Mouse (Mus musculus) kidney, adult 2 months (tissue): Measurements from ENCODE around the gene Plbd2. TPM values are rescaled to one million over a fixed set of nuclear protein-coding genes. Genes with fewer than 3 reads are reported as not detected.
A peak's percentile ranks its signal among the peaks of the same experiment; 100 is the strongest.

Source experiments
- DNase-seq: peaks from one replicate; pipeline ENCODE4 v3.0.0; 2021
- H3K27ac ChIP-seq: fragments of 200-500 bp; 2 replicates; pipeline ENCODE4 v1.5.1; 2012; ENCODE audit warnings: low read depth, low read length, control low read depth, inconsistent platforms; ENCODE audit not compliant: insufficient read depth
- H3K27me3 ChIP-seq: fragments of 200-500 bp; replicated peaks from 2 replicates; pipeline ENCODE4 v1.6.1; 2012; ENCODE audit warnings: mild to moderate bottlenecking, moderate library complexity, low read length, inconsistent platforms; ENCODE audit not compliant: control insufficient read depth, insufficient read depth
- H3K36me3 ChIP-seq: fragments of 200-500 bp; 2 replicates; pipeline ENCODE4 v1.6.1; 2012; ENCODE audit warnings: mild to moderate bottlenecking, moderate library complexity, low read length, inconsistent platforms; ENCODE audit not compliant: control insufficient read depth, insufficient read depth
- H3K4me1 ChIP-seq: fragments of 200-500 bp; 2 replicates; pipeline ENCODE4 v1.6.1; 2011; ENCODE audit warnings: low read length; ENCODE audit not compliant: control insufficient read depth, insufficient read depth
- H3K4me3 ChIP-seq: fragments of 200-500 bp; 2 replicates; pipeline ENCODE4 v1.5.1; 2011; ENCODE audit warnings: mild to moderate bottlenecking, low read depth, low read length, control low read depth; ENCODE audit not compliant: insufficient read depth
- CTCF ChIP-seq: fragments of 200-500 bp; conservative IDR thresholded peaks from 2 replicates; pipeline ENCODE4 v1.5.1; 2011; ENCODE audit warnings: low read depth, mild to moderate bottlenecking, control low read depth, low read length, moderate library complexity, mixed read lengths; ENCODE audit not compliant: insufficient read depth, insufficient read length
- POLR2A ChIP-seq: fragments of 200-500 bp; IDR thresholded peaks from one replicate; pipeline ENCODE4 v1.6.1; 2011; ENCODE audit warnings: low read depth, low read length, control low read depth
- WGBS: fragments of 180-500 bp; shearing (Covaris S2); methylation state at CpG from one replicate; pipeline ENCODE4 v1.1.7; 2018; 5-methylcytosine and 5-hydroxymethylcytosine counted together
- polyA plus RNA-seq: library from polyadenylated mRNA; depleted of rRNA; stranded (reverse); fragments of >200 nt; gene quantifications from 2 replicates; pipeline ENCODE4 v1.2.3, GENCODE M21; 2012

Gene Plbd2
- polyA plus RNA-seq, 1 experiment = 49.3 TPM

GRCm38 (mm10) chr5:120465860-120466259, 37.6 kb downstream of the Plbd2 start:
- DNase-seq = no peak

DNA sequence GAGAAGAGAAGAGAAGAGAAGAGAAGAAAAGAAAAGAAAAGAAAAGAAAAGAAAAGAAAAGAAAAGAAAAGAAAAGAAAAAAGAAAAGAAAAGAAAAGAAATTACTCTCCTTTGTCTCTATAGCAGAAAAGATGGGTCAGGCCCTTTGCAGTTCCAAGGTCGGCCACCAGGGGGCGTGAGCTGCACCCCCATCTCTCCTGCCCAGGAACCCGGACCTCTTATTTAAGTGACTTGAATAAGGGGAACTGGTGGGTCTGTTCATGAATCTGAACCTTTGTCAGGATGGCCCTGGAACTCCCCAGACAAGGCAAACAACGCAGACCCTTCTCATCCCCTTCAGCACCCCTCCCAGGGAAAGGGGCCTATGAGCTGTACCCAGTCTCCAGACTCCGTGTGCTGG, 38.4 kb downstream of the Plbd2 start:
- DNase-seq = peak; percentile 43

More at GRCm38 (mm10) chr5:120465860-120466259, 37.6 kb downstream of the Plbd2 start:
- Histone ChIP-seq H3K27me3 (no peaks in the 10 kb centered on the region; the same call in 1 of the 2 replicates), H3K4me1 (peaks cover 4% of the 10 kb centered on the region; the same call in 1 of the 2 replicates), H3K36me3 (no peaks in the 10 kb centered on the region), H3K4me3 (no peak overlapping the region), H3K27ac (no peak overlapping the region)
- no peak for TF ChIP-seq POLR2A
- no peak for TF ChIP-seq CTCF
- 71% methylated on average over 6 of the region's 6 CpGs for WGBS

DNA sequence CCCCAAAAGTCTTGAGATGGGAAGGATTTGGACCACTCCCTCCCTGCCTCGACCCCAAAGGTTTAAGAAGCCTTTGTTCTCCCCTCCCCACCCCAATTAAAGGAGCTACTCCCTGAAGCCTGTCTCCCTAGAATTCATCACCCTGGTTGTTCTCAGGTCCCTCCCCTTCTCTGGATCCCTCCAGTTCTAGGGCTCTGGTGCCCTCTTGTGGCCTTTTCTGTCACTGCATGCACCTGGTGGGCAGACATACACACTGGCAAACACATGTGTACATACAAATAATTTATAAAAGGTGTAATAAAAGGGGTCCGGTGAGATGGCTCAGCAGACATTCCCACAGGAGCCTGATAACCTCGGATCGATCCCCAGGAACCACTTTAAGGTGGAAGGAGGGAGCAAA, 39.1 kb downstream of the Plbd2 start:
- H3K4me1 ChIP-seq = peaks cover 4% of the 10 kb centered on the region; the same call in 1 of the 2 replicates
- TF ChIP-seq POLR2A (no peak), CTCF (peak; percentile 41)
- no peaks in the 10 kb centered on the region for H3K36me3 ChIP-seq
- 80% methylated on average over 4 of the region's 4 CpGs for WGBS
- no peak for DNase-seq
- no peak overlapping the region for H3K4me3 ChIP-seq
- H3K27ac ChIP-seq = no peak overlapping the region
- H3K27me3 ChIP-seq = no peaks in the 10 kb centered on the region; the same call in 1 of the 2 replicates

More for the DNA sequence above, 38.4 kb downstream of the Plbd2 start:
- Histone ChIP-seq H3K4me1 (peaks cover 4% of the 10 kb centered on the region; the same call in 1 of the 2 replicates), H3K27ac (no peak overlapping the region), H3K36me3 (no peaks in the 10 kb centered on the region), H3K27me3 (no peaks in the 10 kb centered on the region; the same call in 1 of the 2 replicates), H3K4me3 (no peak overlapping the region)
- 43% methylated on average over 5 of the region's 5 CpGs for WGBS
- TF ChIP-seq POLR2A (no peak), CTCF (peak; percentile 52)

DNA sequence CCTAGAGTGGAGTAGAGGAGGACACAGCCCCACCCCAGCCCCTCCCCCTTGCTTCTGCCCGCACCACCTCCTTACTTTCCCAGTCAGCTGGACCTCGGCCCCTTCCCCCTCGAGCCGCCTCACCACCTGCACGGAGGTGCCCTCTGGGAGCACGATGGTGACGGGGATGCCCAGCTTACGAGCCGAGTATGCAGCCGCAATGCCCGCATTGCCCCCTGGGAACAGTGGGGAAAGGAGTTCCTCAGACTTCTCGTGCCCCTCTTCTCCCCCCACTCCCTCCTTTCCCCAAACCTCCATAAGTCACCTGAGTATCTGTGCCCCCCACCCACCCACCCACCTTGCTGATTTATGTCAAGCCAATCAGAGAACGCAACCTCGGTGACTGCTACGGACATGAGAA, 41.5 kb downstream of the Plbd2 start:
- H3K36me3 ChIP-seq = no peaks in the 10 kb centered on the region
- H3K27ac ChIP-seq = no peak overlapping the region
- no peak overlapping the region for H3K4me3 ChIP-seq
- WGBS = 63% methylated on average over 15 of the region's 15 CpGs
- TF ChIP-seq POLR2A (no peak), CTCF (no peak)
- DNase-seq = no peak
- H3K27me3 ChIP-seq = no peaks in the 10 kb centered on the region; the same call in 1 of the 2 replicates
- H3K4me1 ChIP-seq = no peaks in the 10 kb centered on the region

- WGBS = 83% methylated on average over 10 of the region's 10 CpGs
- H3K36me3 ChIP-seq = no peaks in the 10 kb centered on the region
- no peak for DNase-seq
Observed at GRCm38 (mm10) chr5:120459133-120459532, 44.3 kb downstream of the Plbd2 start.

GRCm38 (mm10) chr5:120457628-120458027, 45.8 kb downstream of the Plbd2 start:
- Histone ChIP-seq H3K4me3 (no peak overlapping the region), H3K27me3 (no peaks in the 10 kb centered on the region; the same call in 1 of the 2 replicates), H3K4me1 (no peaks in the 10 kb centered on the region), H3K27ac (no peak overlapping the region), H3K36me3 (no peaks in the 10 kb centered on the region)
- TF ChIP-seq CTCF (peak; percentile 63), POLR2A (no peak)
- DNase-seq = peak; percentile 39
- WGBS = 7% methylated on average over 9 of the region's 9 CpGs

More at GRCm38 (mm10) chr5:120459133-120459532, 44.3 kb downstream of the Plbd2 start:
- no peak for TF ChIP-seq POLR2A
- H3K27ac ChIP-seq = no peak overlapping the region
- no peaks in the 10 kb centered on the region; the same call in 1 of the 2 replicates for H3K27me3 ChIP-seq
- H3K4me3 ChIP-seq = no peak overlapping the region
- H3K4me1 ChIP-seq = no peaks in the 10 kb centered on the region

DNA sequence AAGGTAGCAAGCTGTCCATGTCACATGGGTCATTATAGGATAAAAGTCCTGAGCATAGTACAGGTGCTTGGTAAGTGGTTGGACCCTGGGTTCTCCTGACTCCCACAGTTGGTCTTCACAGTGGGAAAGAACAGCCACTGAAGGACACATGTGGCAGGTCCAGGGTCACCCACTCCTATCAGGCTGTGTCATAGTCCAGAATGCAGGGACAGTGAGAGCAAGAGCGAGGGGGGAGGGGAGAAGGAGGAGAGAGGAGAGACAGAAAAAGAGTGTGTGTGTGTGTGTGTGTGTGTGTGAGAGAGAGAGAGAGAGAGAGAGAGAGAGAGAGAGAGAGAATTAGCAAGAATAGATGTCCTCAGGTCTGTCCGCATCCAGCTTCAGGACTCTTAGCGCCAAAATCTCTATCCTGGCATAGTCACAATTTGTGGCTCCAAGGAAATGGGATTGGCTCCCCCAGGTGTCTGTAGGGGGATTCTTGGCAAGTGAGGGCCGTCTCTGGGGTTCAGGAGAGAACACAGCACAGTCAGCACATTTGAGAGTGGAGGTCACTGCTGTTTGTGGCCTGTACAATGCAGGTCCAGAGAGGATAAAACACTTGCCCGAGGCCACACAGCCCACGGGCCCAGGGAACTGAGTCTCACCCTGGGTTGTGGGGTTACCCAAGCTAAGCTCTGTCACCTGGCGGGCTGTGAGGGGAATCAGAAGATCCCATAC, 46.4 kb downstream of the Plbd2 start:
- no peaks in the 10 kb centered on the region for H3K4me1 ChIP-seq
- no peak overlapping the region for H3K27ac ChIP-seq
- WGBS = 63% methylated on average over 7 of the region's 7 CpGs
- H3K27me3 ChIP-seq = no peaks in the 10 kb centered on the region; the same call in 1 of the 2 replicates
- no peaks in the 10 kb centered on the region for H3K36me3 ChIP-seq
- TF ChIP-seq CTCF = no peak
- TF ChIP-seq POLR2A = no peak
- H3K4me3 ChIP-seq = no peak overlapping the region
- no peak for DNase-seq
